Mouse (Mus musculus): ENCODE data around the gene Phkg1.

DNA sequence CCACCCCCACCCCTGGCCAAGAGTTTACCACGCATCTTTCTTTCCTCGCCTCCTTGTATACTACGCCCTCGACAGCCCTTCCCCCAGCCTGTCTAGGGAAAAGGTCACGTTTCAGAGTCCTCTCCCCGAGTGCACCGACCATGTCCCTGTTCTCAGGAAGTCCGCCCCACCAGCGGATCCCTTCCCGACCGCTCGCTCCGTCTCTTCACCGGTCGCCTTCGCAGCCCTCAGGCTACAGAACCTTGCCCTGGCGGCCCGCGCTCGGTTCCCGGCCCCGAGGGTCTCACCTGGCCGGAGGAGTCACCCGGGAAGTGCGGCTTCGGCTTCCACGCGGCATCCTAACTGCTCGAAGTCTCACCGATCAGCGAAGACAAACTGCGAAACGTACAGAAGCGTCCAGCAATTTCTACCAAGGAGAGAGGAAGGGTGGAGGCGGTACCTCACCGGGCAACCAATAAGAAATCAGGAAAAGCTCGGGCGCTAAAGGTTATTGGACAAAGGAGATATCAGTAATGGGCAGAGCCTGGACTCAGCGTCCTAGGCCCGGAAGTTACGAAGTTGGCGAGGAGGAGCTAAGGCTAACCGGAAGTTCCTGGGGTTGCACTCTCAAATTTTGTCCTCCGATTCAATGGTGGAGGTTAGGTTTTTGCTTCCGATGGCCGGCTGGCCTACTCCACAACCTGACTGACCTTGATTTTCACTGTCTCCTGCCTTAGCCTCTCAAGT is 11.3 kb downstream of the Phkg1 start, which contains the start of gene Chchd2:
- peak; percentile 58; the same call in 1 of the 2 replicates for TF ChIP-seq EP300 (IDR thresholded peaks at IDR 0.05; ENCODE audit: low read depth)
- no peak for TF ChIP-seq CTCF (IDR thresholded peaks at IDR 0.05; ENCODE audit: low read depth)
